Mouse (Mus musculus) 3T3-L1 (cell line): ENCODE measurements around the gene Wif1.

Source experiments
- DNase-seq: peaks from one replicate; pipeline ENCODE4 v3.0.0-alpha.2; 2015; ENCODE audit warnings: low read depth, low spot score

The Wif1 gene

GRCm38 (mm10) chr10:121033826-121034568 lies at the start of gene Wif1:
TSS of gene Wif1 (plus strand) at chr10:121033960.
- DNase-seq = peak; percentile 32

GRCm38 (mm10) chr10:121002135-121002534 lies 31.6 kb upstream of the Wif1 start:
- no peak for DNase-seq

GRCm38 (mm10) chr10:121011496-121011895 lies 22.3 kb upstream of the Wif1 start:
- DNase-seq = no peak

GRCm38 (mm10) chr10:121016291-121016690 lies 17.5 kb upstream of the Wif1 start:
- no peak for DNase-seq

GRCm38 (mm10) chr10:121016711-121017503 lies 16.9 kb upstream of the Wif1 start:
- DNase-seq = no peak

- DNase-seq = no peak
Observed at GRCm38 (mm10) chr10:121022951-121023350, 10.8 kb upstream of the Wif1 start.

GRCm38 (mm10) chr10:121031802-121032201 lies 2.0 kb upstream of the Wif1 start:
- peak; percentile 26 for DNase-seq

- peak; percentile 70 for DNase-seq
Observed at GRCm38 (mm10) chr10:121033128-121033791, 500 bp upstream of the Wif1 start.

- DNase-seq = no peak
Observed at GRCm38 (mm10) chr10:121034569-121034947, 798 bp downstream of the Wif1 start.

GRCm38 (mm10) chr10:121038556-121039284 lies 5.0 kb downstream of the Wif1 start:
- DNase-seq = no peak

GRCm38 (mm10) chr10:121040911-121041310 lies 7.2 kb downstream of the Wif1 start:
- no peak for DNase-seq

- DNase-seq = no peak
Observed at GRCm38 (mm10) chr10:121047440-121047839, 13.7 kb downstream of the Wif1 start.

GRCm38 (mm10) chr10:121052076-121052475 lies 18.3 kb downstream of the Wif1 start:
- no peak for DNase-seq

- DNase-seq = peak; percentile 51
Observed at GRCm38 (mm10) chr10:121055452-121056188, 21.9 kb downstream of the Wif1 start.

- DNase-seq = no peak
Observed at GRCm38 (mm10) chr10:121056823-121057222, 23.1 kb downstream of the Wif1 start.

- DNase-seq = no peak
Observed at GRCm38 (mm10) chr10:121059043-121060003, 25.6 kb downstream of the Wif1 start.

- no peak for DNase-seq
Observed at GRCm38 (mm10) chr10:121061336-121061835, 27.6 kb downstream of the Wif1 start.

GRCm38 (mm10) chr10:121062704-121063103 lies 28.9 kb downstream of the Wif1 start:
- DNase-seq = no peak

GRCm38 (mm10) chr10:121067416-121067951 lies 33.7 kb downstream of the Wif1 start:
- no peak for DNase-seq
